Comparison of ENCODE assay signal across 24 mouse cellular contexts in the genomic region with DNA sequence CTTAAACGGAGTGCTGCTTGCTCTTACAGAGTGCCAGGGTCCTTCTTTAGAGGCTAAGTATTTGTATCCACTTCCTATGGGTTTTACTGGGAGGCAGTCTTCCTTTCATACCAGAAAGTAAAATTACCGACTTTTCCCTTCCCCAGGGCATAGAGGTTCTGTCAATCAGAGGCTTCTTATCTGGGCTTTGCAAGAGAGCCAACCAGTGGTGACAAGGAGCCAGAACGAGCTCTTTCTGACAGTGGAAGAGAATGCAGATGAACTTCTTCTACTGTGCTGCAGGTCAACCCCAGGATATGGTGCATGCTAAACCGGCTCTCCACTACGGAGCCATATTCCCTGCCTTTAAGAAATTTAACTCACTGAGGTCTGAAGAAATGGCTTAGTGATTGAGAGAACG.
"Had no signal": no experiment of that assay in that cellular context is flagged by ENCODE, and none has a peak within 500 bp of the region (broad histone marks: within the 10 kb centered on the region; RNA-seq: fewer than 3 reads in every experiment).

No protein-coding gene starts in this region.

- H3K4me3 ChIP-seq: gastrocnemius, adult 2 months; heart, embryonic 10.5 days; heart, embryonic 12.5 days; hindbrain, embryonic 10.5 days; hindbrain, embryonic 12.5 days; intestine, embryonic 15.5 days; layer of hippocampus, adult 2 months; left cerebral cortex, adult 2 months; limb, embryonic 13.5 days; limb, embryonic 15.5 days; liver, embryonic 12.5 days had no signal

- H3K27ac ChIP-seq: gastrocnemius, adult 2 months; heart, embryonic 10.5 days; hindbrain, embryonic 10.5 days; hindbrain, embryonic 12.5 days; hindbrain, embryonic 14.5 days; intestine, embryonic 15.5 days; layer of hippocampus, adult 2 months; left cerebral cortex, adult 2 months; limb, embryonic 13.5 days; limb, embryonic 15.5 days; liver, embryonic 12.5 days had no signal

- H3K9ac ChIP-seq: heart, embryonic 12.5 days; hindbrain, embryonic 12.5 days; hindbrain, embryonic 14.5 days; intestine, embryonic 15.5 days; limb, embryonic 13.5 days; limb, embryonic 15.5 days; liver, embryonic 12.5 days had no signal

- ATAC-seq: hindbrain, embryonic 16.5 days; inflammation-experienced regulatory T-cells, adult 6 months; intestine, embryonic 15.5 days; intestine, postnatal 0 days; liver, embryonic 12.5 days had no signal

- H3K27me3 ChIP-seq: heart, embryonic 12.5 days; hindbrain, embryonic 12.5 days; intestine, embryonic 15.5 days; limb, embryonic 13.5 days; limb, embryonic 15.5 days had no signal

- H3K36me3 ChIP-seq: heart, embryonic 10.5 days; heart, embryonic 12.5 days; hindbrain, embryonic 10.5 days; hindbrain, embryonic 12.5 days; intestine, embryonic 15.5 days; limb, embryonic 13.5 days; limb, embryonic 15.5 days; liver, embryonic 12.5 days had no signal

- H3K4me2 ChIP-seq: heart, embryonic 12.5 days; hindbrain, embryonic 12.5 days; hindbrain, embryonic 14.5 days; intestine, embryonic 15.5 days; limb, embryonic 13.5 days; limb, embryonic 15.5 days; liver, embryonic 12.5 days had no signal

- DNase-seq: gastrocnemius, adult 2 months; gastrocnemius, postnatal 10 days; gastrocnemius, postnatal 25 days; heart, postnatal 4 days; kidney, adult 18-20 months; kidney, adult 8-10 months; kidney, postnatal 10 days; kidney, postnatal 25 days; kidney, postnatal 4 days; left cerebral cortex, postnatal 4 days had no signal

- H3K9me3 ChIP-seq: heart, embryonic 10.5 days; heart, embryonic 12.5 days; hindbrain, embryonic 10.5 days; hindbrain, embryonic 12.5 days; intestine, embryonic 15.5 days; limb, embryonic 13.5 days; limb, embryonic 15.5 days; liver, embryonic 12.5 days had no signal
